Mouse (Mus musculus): ENCODE measurements at regions not wholly inside any gene's neighbourhood (a gene's known extent, or its start where the extent isn't known, plus 50 kb on each side); places are given as distances from the start of the nearest gene placed in this dataset.

- H3K9me3 ChIP-seq (ENCODE audit: control insufficient read depth, low read length) = no peaks in the 10 kb centered on the region
- ATAC-seq (ENCODE audit: insufficient number of reproducible peaks, insufficient read depth, low FRiP score, low read depth) = no peak
- WGBS = 8% methylated on average over 4 of the region's 4 CpGs
- H3K4me2 ChIP-seq (ENCODE audit: low read length) = no peak overlapping the region
- H3K27ac ChIP-seq (replicated peaks in 1 of 2; ENCODE audit: control insufficient read depth in 1 of 2, insufficient read depth in 1 of 2, low read depth in 2 of 2, low read length in 2 of 2) = no peak overlapping the region
- no peaks in the 10 kb centered on the region for H3K36me3 ChIP-seq (ENCODE audit: control insufficient read depth, insufficient read depth, low read length)
- H3K4me1 ChIP-seq (ENCODE audit: control insufficient read depth in 2 of 2, insufficient read depth in 2 of 2, low read length in 2 of 2) = no peaks in the 10 kb centered on the region
- H3K27me3 ChIP-seq (ENCODE audit: control insufficient read depth, insufficient read depth, low read length) = peaks cover 7% of the 10 kb centered on the region; the same call in 1 of the 2 replicates
- no peak overlapping the region for H3K9ac ChIP-seq (ENCODE audit: low read length)
- no peak overlapping the region for H3K4me3 ChIP-seq (ENCODE audit: control insufficient read depth in 1 of 2, insufficient read depth in 1 of 2, low read depth in 1 of 2, low read length in 2 of 2)
Observed at GRCm38 (mm10) chr4:125850300-125850699, 174.1 kb upstream of the Csf3r start.

DNA sequence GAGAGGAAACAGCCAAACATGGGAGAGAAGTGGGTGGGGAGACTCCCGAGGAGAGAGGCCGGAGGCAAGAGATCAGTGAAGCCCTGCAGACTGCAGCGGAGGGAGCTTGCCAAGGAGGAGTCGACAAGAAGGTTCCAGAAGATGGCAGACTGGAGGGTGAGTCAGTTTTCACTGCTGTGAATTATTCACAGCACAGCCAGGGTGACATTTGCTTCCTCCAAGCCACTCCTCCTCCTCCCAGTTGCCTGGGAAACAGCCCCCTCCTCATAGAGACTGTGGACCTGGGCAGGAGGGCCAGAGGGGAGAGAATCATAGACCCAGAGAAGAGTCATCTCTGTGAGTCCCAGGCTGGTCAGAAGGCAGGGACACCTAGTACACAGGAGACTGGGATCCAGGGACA lies 171.8 kb upstream of the Csf3r start:
- no peak overlapping the region for H3K4me3 ChIP-seq (ENCODE audit: control insufficient read depth in 1 of 2, insufficient read depth in 1 of 2, low read depth in 1 of 2, low read length in 2 of 2)
- H3K4me2 ChIP-seq (ENCODE audit: low read length) = no peak overlapping the region
- WGBS = 51% methylated on average over 4 of the region's 4 CpGs
- no peaks in the 10 kb centered on the region for H3K4me1 ChIP-seq (ENCODE audit: control insufficient read depth in 2 of 2, insufficient read depth in 2 of 2, low read length in 2 of 2)
- H3K27ac ChIP-seq (replicated peaks in 1 of 2; ENCODE audit: control insufficient read depth in 1 of 2, insufficient read depth in 1 of 2, low read depth in 2 of 2, low read length in 2 of 2) = no peak overlapping the region
- peaks cover 7% of the 10 kb centered on the region; the same call in 1 of the 2 replicates for H3K27me3 ChIP-seq (ENCODE audit: control insufficient read depth, insufficient read depth, low read length)
- no peak for ATAC-seq (ENCODE audit: insufficient number of reproducible peaks, insufficient read depth, low FRiP score, low read depth)
- no peaks in the 10 kb centered on the region for H3K36me3 ChIP-seq (ENCODE audit: control insufficient read depth, insufficient read depth, low read length)
- no peak overlapping the region for H3K9ac ChIP-seq (ENCODE audit: low read length)
- H3K9me3 ChIP-seq (ENCODE audit: control insufficient read depth, low read length) = no peaks in the 10 kb centered on the region

DNA sequence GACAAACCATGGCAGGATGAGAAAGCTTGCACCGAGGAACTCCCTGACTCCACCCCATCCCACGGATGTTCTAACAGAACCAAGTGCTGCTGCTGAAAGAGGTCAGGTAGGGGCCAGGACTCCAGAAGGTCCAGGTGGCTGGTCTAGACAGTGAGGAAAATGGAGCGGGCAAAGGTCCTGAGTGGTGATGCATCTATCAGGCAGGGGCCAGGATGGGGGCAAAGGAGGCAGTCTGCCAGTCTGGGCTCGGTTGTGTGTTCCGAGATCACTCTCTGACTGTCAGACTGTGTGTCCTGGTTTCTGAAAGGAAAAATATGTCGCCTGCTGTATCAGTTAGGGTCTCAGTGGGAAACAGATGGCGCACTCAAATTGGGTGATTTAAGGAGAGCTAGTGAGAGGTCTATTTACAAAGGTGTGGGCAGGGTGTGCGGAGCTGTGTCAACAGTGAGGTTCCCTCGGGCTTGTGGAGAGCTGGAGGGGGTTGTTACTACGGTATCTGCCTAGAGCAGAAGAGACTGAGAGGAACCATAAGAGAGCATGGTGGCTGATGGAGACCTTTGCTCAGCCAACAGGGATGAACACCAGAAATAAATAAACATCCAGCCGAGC lies 168.3 kb upstream of the Csf3r start:
- Histone ChIP-seq H3K9me3 (ENCODE audit: control insufficient read depth, low read length) (no peaks in the 10 kb centered on the region), H3K4me3 (ENCODE audit: control insufficient read depth in 1 of 2, insufficient read depth in 1 of 2, low read depth in 1 of 2, low read length in 2 of 2) (no peak overlapping the region), H3K27me3 (ENCODE audit: control insufficient read depth, insufficient read depth, low read length) (0 out of 2 replicates have a peak, but pooled peaks cover 5% of the 10 kb centered on the region), H3K27ac (replicated peaks in 1 of 2; ENCODE audit: control insufficient read depth in 1 of 2, insufficient read depth in 1 of 2, low read depth in 2 of 2, low read length in 2 of 2) (no peak overlapping the region), H3K4me1 (ENCODE audit: control insufficient read depth in 2 of 2, insufficient read depth in 2 of 2, low read length in 2 of 2) (no peaks in the 10 kb centered on the region), H3K9ac (ENCODE audit: low read length) (no peak overlapping the region), H3K36me3 (ENCODE audit: control insufficient read depth, insufficient read depth, low read length) (no peaks in the 10 kb centered on the region), H3K4me2 (ENCODE audit: low read length) (no peak overlapping the region)
- WGBS = 26% methylated on average over 11 of the region's 11 CpGs
- no peak for ATAC-seq (ENCODE audit: insufficient number of reproducible peaks, insufficient read depth, low FRiP score, low read depth)

DNA sequence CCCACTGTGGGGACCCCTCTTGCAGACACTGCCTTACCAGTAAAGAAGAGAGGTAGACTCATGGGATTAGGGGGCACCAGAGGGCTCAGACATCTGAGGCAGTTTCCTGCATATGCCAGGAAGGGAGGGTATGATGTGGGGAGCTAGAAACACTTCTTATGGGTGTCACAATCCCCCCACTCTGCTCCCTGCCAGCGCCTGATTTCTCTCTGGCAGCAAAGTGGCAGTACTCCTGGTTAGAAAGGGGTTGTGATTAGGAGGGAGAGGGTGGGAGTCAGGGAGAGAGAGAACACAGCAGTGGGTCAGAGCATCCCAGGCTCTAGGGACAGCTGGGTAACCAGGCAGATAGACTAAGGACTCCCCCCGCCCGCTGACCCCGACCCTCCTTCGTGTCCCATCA lies 167.6 kb upstream of the Csf3r start:
- no peak overlapping the region for H3K4me3 ChIP-seq (ENCODE audit: control insufficient read depth in 1 of 2, insufficient read depth in 1 of 2, low read depth in 1 of 2, low read length in 2 of 2)
- H3K36me3 ChIP-seq (ENCODE audit: control insufficient read depth, insufficient read depth, low read length) = no peaks in the 10 kb centered on the region
- no peak overlapping the region for H3K9ac ChIP-seq (ENCODE audit: low read length)
- ATAC-seq (ENCODE audit: insufficient number of reproducible peaks, insufficient read depth, low FRiP score, low read depth) = no peak
- WGBS = 68% methylated on average over 5 of the region's 5 CpGs
- no peak overlapping the region for H3K4me2 ChIP-seq (ENCODE audit: low read length)
- 0 out of 2 replicates have a peak, but pooled peaks cover 5% of the 10 kb centered on the region for H3K27me3 ChIP-seq (ENCODE audit: control insufficient read depth, insufficient read depth, low read length)
- H3K27ac ChIP-seq (replicated peaks in 1 of 2; ENCODE audit: control insufficient read depth in 1 of 2, insufficient read depth in 1 of 2, low read depth in 2 of 2, low read length in 2 of 2) = no peak overlapping the region
- H3K4me1 ChIP-seq (ENCODE audit: control insufficient read depth in 2 of 2, insufficient read depth in 2 of 2, low read length in 2 of 2) = no peaks in the 10 kb centered on the region
- H3K9me3 ChIP-seq (ENCODE audit: control insufficient read depth, low read length) = no peaks in the 10 kb centered on the region

DNA sequence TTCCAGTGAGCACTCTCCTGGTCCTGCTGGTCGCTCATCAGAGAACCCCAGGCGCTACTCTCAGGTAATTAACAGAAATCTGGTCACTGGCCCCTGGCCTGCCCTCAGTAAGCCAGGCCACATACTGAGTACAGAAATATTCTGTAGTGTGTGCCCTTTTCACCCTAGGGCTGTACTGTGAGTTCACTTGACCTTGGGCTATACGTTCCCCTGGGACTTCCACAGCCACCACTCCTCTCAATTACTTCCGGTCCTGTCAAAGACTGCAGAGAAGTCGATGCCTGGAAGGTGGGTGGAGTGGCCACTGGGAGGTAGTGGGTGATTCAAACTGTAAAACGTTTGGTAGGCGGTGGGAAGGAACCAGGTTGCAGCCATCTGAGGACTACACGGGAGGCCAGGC lies 159.3 kb upstream of the Csf3r start:
- Histone ChIP-seq H3K4me1 (ENCODE audit: control insufficient read depth in 2 of 2, insufficient read depth in 2 of 2, low read length in 2 of 2) (0 out of 4 replicates have a peak, but pooled peaks cover 0 to 2% of the 10 kb centered on the region in 2 experiments), H3K27me3 (ENCODE audit: control insufficient read depth, insufficient read depth, low read length) (no peaks in the 10 kb centered on the region), H3K4me2 (ENCODE audit: low read length) (no peak overlapping the region), H3K9me3 (ENCODE audit: control insufficient read depth, low read length) (0 out of 2 replicates have a peak, but pooled peaks cover 4% of the 10 kb centered on the region), H3K27ac (replicated peaks in 1 of 2; ENCODE audit: control insufficient read depth in 1 of 2, insufficient read depth in 1 of 2, low read depth in 2 of 2, low read length in 2 of 2) (no peak overlapping the region), H3K4me3 (ENCODE audit: control insufficient read depth in 1 of 2, insufficient read depth in 1 of 2, low read depth in 1 of 2, low read length in 2 of 2) (no peak overlapping the region), H3K9ac (ENCODE audit: low read length) (no peak overlapping the region), H3K36me3 (ENCODE audit: control insufficient read depth, insufficient read depth, low read length) (no peaks in the 10 kb centered on the region)
- ATAC-seq (ENCODE audit: insufficient number of reproducible peaks, insufficient read depth, low FRiP score, low read depth) = no peak
- 19% methylated on average over 8 of the region's 8 CpGs for WGBS

DNA sequence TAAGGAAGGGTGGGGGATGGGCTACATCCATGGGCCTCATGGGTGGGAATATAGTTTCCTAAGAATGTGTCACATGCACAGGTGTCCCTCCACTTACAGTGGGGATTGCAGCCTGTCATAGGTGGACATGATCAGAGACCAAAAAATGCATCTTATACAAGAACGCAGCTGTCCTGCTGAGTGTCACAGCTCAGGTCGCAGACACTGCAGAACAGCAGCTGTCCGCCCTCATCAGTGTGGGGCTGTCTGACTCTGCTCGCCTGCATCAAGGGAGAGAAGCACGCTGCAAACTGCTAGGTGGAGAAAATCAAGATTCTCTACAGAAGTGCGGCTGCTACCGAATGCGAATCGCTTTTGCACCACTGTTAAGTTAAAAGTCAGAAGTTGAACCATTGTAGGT lies 158.6 kb upstream of the Csf3r start:
- 65% methylated on average over 9 of the region's 9 CpGs for WGBS

GRCm38 (mm10) chr4:125871211-125871610 lies 153.1 kb upstream of the Csf3r start:
- 74% methylated on average over 13 of the region's 13 CpGs for WGBS
- ATAC-seq (ENCODE audit: insufficient number of reproducible peaks, insufficient read depth, low FRiP score, low read depth) = no peak
- H3K27me3 ChIP-seq (ENCODE audit: control insufficient read depth, insufficient read depth, low read length) = no peaks in the 10 kb centered on the region
- H3K4me3 ChIP-seq (ENCODE audit: control insufficient read depth in 1 of 2, insufficient read depth in 1 of 2, low read depth in 1 of 2, low read length in 2 of 2) = no peak overlapping the region
- 0 out of 2 replicates have a peak, but pooled peaks cover 4% of the 10 kb centered on the region for H3K9me3 ChIP-seq (ENCODE audit: control insufficient read depth, low read length)
- no peaks in the 10 kb centered on the region for H3K36me3 ChIP-seq (ENCODE audit: control insufficient read depth, insufficient read depth, low read length)
- H3K27ac ChIP-seq (replicated peaks in 1 of 2; ENCODE audit: control insufficient read depth in 1 of 2, insufficient read depth in 1 of 2, low read depth in 2 of 2, low read length in 2 of 2) = no peak overlapping the region
- no peak overlapping the region for H3K9ac ChIP-seq (ENCODE audit: low read length)
- no peak overlapping the region for H3K4me2 ChIP-seq (ENCODE audit: low read length)
- no peaks in the 10 kb centered on the region for H3K4me1 ChIP-seq (ENCODE audit: control insufficient read depth in 2 of 2, insufficient read depth in 2 of 2, low read length in 2 of 2)

More for the DNA sequence above, 158.6 kb upstream of the Csf3r start:
- Histone ChIP-seq H3K4me2 (ENCODE audit: low read length) (no peak overlapping the region), H3K27me3 (ENCODE audit: control insufficient read depth, insufficient read depth, low read length) (no peaks in the 10 kb centered on the region), H3K4me3 (ENCODE audit: control insufficient read depth in 1 of 2, insufficient read depth in 1 of 2, low read depth in 1 of 2, low read length in 2 of 2) (no peak overlapping the region), H3K9me3 (ENCODE audit: control insufficient read depth, low read length) (0 out of 2 replicates have a peak, but pooled peaks cover 4% of the 10 kb centered on the region), H3K27ac (replicated peaks in 1 of 2; ENCODE audit: control insufficient read depth in 1 of 2, insufficient read depth in 1 of 2, low read depth in 2 of 2, low read length in 2 of 2) (no peak overlapping the region), H3K4me1 (ENCODE audit: control insufficient read depth in 2 of 2, insufficient read depth in 2 of 2, low read length in 2 of 2) (0 out of 4 replicates have a peak, but pooled peaks cover 0 to 2% of the 10 kb centered on the region in 2 experiments), H3K9ac (ENCODE audit: low read length) (no peak overlapping the region), H3K36me3 (ENCODE audit: control insufficient read depth, insufficient read depth, low read length) (no peaks in the 10 kb centered on the region)
- ATAC-seq (ENCODE audit: insufficient number of reproducible peaks, insufficient read depth, low FRiP score, low read depth) = no peak

DNA sequence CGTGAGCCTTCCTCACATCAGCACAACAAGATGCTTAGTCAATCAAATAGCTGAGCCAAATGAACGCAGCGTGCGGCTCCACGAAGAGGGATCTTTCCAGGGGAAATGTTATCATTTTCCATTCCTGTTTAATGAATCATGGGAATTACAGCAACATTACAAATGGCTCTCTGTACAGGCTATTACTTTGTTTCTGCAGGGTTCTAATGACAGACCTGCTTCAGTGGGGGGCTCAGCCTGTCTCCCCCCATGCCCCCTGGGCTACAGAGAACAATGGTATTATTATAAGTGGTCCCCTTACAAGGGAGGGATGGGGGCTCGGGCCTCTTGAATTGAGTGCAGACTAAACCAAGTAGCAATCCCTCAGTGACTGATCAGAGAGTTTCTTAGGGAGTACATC lies 144.3 kb upstream of the Csf3r start:
- Histone ChIP-seq H3K27ac (replicated peaks in 1 of 2; ENCODE audit: control insufficient read depth in 1 of 2, insufficient read depth in 1 of 2, low read depth in 2 of 2, low read length in 2 of 2) (no peak overlapping the region), H3K36me3 (ENCODE audit: control insufficient read depth, insufficient read depth, low read length) (no peaks in the 10 kb centered on the region), H3K9ac (ENCODE audit: low read length) (no peak overlapping the region), H3K27me3 (ENCODE audit: control insufficient read depth, insufficient read depth, low read length) (no peaks in the 10 kb centered on the region), H3K4me1 (ENCODE audit: control insufficient read depth in 2 of 2, insufficient read depth in 2 of 2, low read length in 2 of 2) (peaks cover 14% of the 10 kb centered on the region in 2 experiments), H3K9me3 (ENCODE audit: control insufficient read depth, low read length) (no peaks in the 10 kb centered on the region), H3K4me3 (ENCODE audit: control insufficient read depth in 1 of 2, insufficient read depth in 1 of 2, low read depth in 1 of 2, low read length in 2 of 2) (no peak overlapping the region), H3K4me2 (ENCODE audit: low read length) (no peak overlapping the region)
- ATAC-seq (ENCODE audit: insufficient number of reproducible peaks, insufficient read depth, low FRiP score, low read depth) = no peak
- WGBS = 50% methylated on average over 6 of the region's 6 CpGs

Data from heart, embryonic 14.5 days (tissue).